Mouse (Mus musculus): ENCODE measurements around the gene 1700029P11Rik.
"Not testable (repeated sequence)": the region's sequence is repeated elsewhere in the genome, so short reads cannot be mapped to it uniquely, and the experiment has no call there.

Gene 1700029P11Rik

GRCm38 (mm10) chr15:81958906-81959305 lies 21.4 kb upstream of the 1700029P11Rik start:
- no peak for DNase-seq (ENCODE audit: low spot score)

GRCm38 (mm10) chr15:81960171-81961077 lies 19.9 kb upstream of the 1700029P11Rik start, which contains the start of gene Pmm1:
TSS of gene Pmm1 (minus strand) at chr15:81960930.
- peak; percentile 97 for DNase-seq (ENCODE audit: low spot score)

- no peak for DNase-seq (ENCODE audit: low spot score)
Observed at GRCm38 (mm10) chr15:81961078-81961451, 19.3 kb upstream of the 1700029P11Rik start.

- DNase-seq (ENCODE audit: low spot score): no peak
Observed at GRCm38 (mm10) chr15:81964262-81964661, 16.1 kb upstream of the 1700029P11Rik start.

GRCm38 (mm10) chr15:81964980-81965545 lies 15.3 kb upstream of the 1700029P11Rik start:
- DNase-seq (ENCODE audit: low spot score): peak; percentile 57

- no peak for DNase-seq (ENCODE audit: low spot score)
Observed at GRCm38 (mm10) chr15:81966062-81966829, 14.1 kb upstream of the 1700029P11Rik start.

GRCm38 (mm10) chr15:81967821-81968220 lies 12.5 kb upstream of the 1700029P11Rik start:
- no peak for DNase-seq (ENCODE audit: low spot score)

- DNase-seq (ENCODE audit: low spot score): no peak
Observed at GRCm38 (mm10) chr15:81968447-81968846, 11.9 kb upstream of the 1700029P11Rik start.

- no peak for DNase-seq (ENCODE audit: low spot score)
Observed at GRCm38 (mm10) chr15:81969173-81969572, 11.2 kb upstream of the 1700029P11Rik start.

- not testable (repeated sequence) for DNase-seq (ENCODE audit: low spot score)
Observed at GRCm38 (mm10) chr15:81969635-81970034, 10.7 kb upstream of the 1700029P11Rik start.

- not testable (repeated sequence) for DNase-seq (ENCODE audit: low spot score)
Observed at GRCm38 (mm10) chr15:81970498-81970897, 9.8 kb upstream of the 1700029P11Rik start.

GRCm38 (mm10) chr15:81975156-81975555 lies 5.2 kb upstream of the 1700029P11Rik start:
- DNase-seq (ENCODE audit: low spot score): not testable (repeated sequence)

- DNase-seq (ENCODE audit: low spot score): no peak
Observed at GRCm38 (mm10) chr15:81982173-81982572, 1.8 kb downstream of the 1700029P11Rik start.

GRCm38 (mm10) chr15:81985267-81986161 lies 5.2 kb downstream of the 1700029P11Rik start:
- peak; percentile 62 for DNase-seq (ENCODE audit: low spot score)

- peak; percentile 40 for DNase-seq (ENCODE audit: low spot score)
Observed at GRCm38 (mm10) chr15:81987646-81988045, 7.3 kb downstream of the 1700029P11Rik start, which contains the start of gene Xrcc6. TSS of gene Xrcc6 (plus strand) at chr15:81987835.

GRCm38 (mm10) chr15:81989371-81990062 lies 9.2 kb downstream of the 1700029P11Rik start:
- DNase-seq (ENCODE audit: low spot score): peak; percentile 98

- DNase-seq (ENCODE audit: low spot score): no peak
Observed at GRCm38 (mm10) chr15:81990549-81990948, 10.2 kb downstream of the 1700029P11Rik start.

GRCm38 (mm10) chr15:81993992-81994391 lies 13.7 kb downstream of the 1700029P11Rik start:
- DNase-seq (ENCODE audit: low spot score): no peak

GRCm38 (mm10) chr15:82004257-82004656 lies 23.9 kb downstream of the 1700029P11Rik start:
- no peak for DNase-seq (ENCODE audit: low spot score)

GRCm38 (mm10) chr15:82011947-82012346 lies 31.6 kb downstream of the 1700029P11Rik start:
- no peak for DNase-seq (ENCODE audit: low spot score)

All from adipocyte (in vitro differentiated cells).